Mouse (Mus musculus): ENCODE measurements at regions not wholly inside any gene's neighbourhood (a gene's known extent, or its start where the extent isn't known, plus 50 kb on each side); places are given as distances from the start of the nearest gene placed in this dataset.

GRCm38 (mm10) chr15:62960623-62961022, 884.4 kb downstream of the Gsdmc2 start:
- no peaks in the 10 kb centered on the region for H3K79me2 ChIP-seq (ENCODE audit: control insufficient read depth, insufficient read depth, low read length, poor library complexity)
- TF ChIP-seq ZNF384 (IDR thresholded peaks at IDR 0.05; ENCODE audit: low read depth, low read length) (no peak), GABPA (IDR thresholded peaks at IDR 0.05; ENCODE audit: low read depth, low read length) (no peak), ZC3H11A (IDR thresholded peaks at IDR 0.05; ENCODE audit: low read depth, low read length) (no peak), BHLHE40 (IDR thresholded peaks at IDR 0.05; ENCODE audit: borderline replicate concordance, low read depth, low read length) (no peak), SMC3 (IDR thresholded peaks at IDR 0.05; ENCODE audit: low read depth, low read length) (no peak), CTCF (IDR thresholded peaks at IDR 0.05 in 2 of 3, conservative IDR thresholded peaks at IDR 0.05 in 1 of 3; ENCODE audit: control insufficient read depth in 1 of 3, insufficient read depth in 1 of 3, low read depth in 2 of 3, low read length in 3 of 3, poor library complexity in 1 of 3, severe bottlenecking in 1 of 3) (no peak), RCOR1 (IDR thresholded peaks at IDR 0.05; ENCODE audit: low read depth, low read length) (no peak), MYB (IDR thresholded peaks at IDR 0.05; ENCODE audit: low read depth, low read length) (no peak)
- no peak overlapping the region for H3K9ac ChIP-seq (ENCODE audit: control insufficient read depth, low read depth, low read length, poor library complexity, severe bottlenecking)
- H3K4me1 ChIP-seq (ENCODE audit: control insufficient read depth in 1 of 2, insufficient read depth in 2 of 2, low read length in 2 of 2) = no peaks in the 10 kb centered on the region
- DNase-seq (ENCODE audit: low read depth, low spot score) = no peak
- no peak overlapping the region for H3K4me3 ChIP-seq (ENCODE audit: control insufficient read depth in 1 of 2, insufficient read depth in 1 of 2, low read depth in 2 of 2, low read length in 2 of 2)
- H3K9me3 ChIP-seq (replicated peaks; ENCODE audit: insufficient read depth, low read length) = no peaks in the 10 kb centered on the region
- no peak overlapping the region for H3K27ac ChIP-seq (ENCODE audit: control insufficient read depth, low read depth, low read length)
- H3K27me3 ChIP-seq (ENCODE audit: control insufficient read depth in 1 of 2, insufficient read depth in 2 of 2, low read length in 2 of 2) = no peaks in the 10 kb centered on the region
- no peaks in the 10 kb centered on the region for H3K36me3 ChIP-seq (ENCODE audit: control insufficient read depth in 1 of 2, insufficient read depth in 2 of 2, low read length in 2 of 2)

- Histone ChIP-seq H3K27ac (ENCODE audit: control insufficient read depth, low read depth, low read length) (no peak overlapping the region), H3K9me3 (replicated peaks; ENCODE audit: insufficient read depth, low read length) (no peaks in the 10 kb centered on the region), H3K27me3 (ENCODE audit: control insufficient read depth in 1 of 2, insufficient read depth in 2 of 2, low read length in 2 of 2) (no peaks in the 10 kb centered on the region), H3K4me3 (ENCODE audit: control insufficient read depth in 1 of 2, insufficient read depth in 1 of 2, low read depth in 2 of 2, low read length in 2 of 2) (no peak overlapping the region), H3K9ac (ENCODE audit: control insufficient read depth, low read depth, low read length, poor library complexity, severe bottlenecking) (no peak overlapping the region), H3K36me3 (ENCODE audit: control insufficient read depth in 1 of 2, insufficient read depth in 2 of 2, low read length in 2 of 2) (no peaks in the 10 kb centered on the region), H3K79me2 (ENCODE audit: control insufficient read depth, insufficient read depth, low read length, poor library complexity) (no peaks in the 10 kb centered on the region), H3K4me1 (ENCODE audit: control insufficient read depth in 1 of 2, insufficient read depth in 2 of 2, low read length in 2 of 2) (no peaks in the 10 kb centered on the region)
- TF ChIP-seq JUND (IDR thresholded peaks at IDR 0.05; ENCODE audit: low read depth, low read length) (no peak), TAL1 (IDR thresholded peaks at IDR 0.05; ENCODE audit: low read length) (no peak), HCFC1 (IDR thresholded peaks at IDR 0.05; ENCODE audit: low read depth, low read length) (no peak), TBP (IDR thresholded peaks at IDR 0.05; ENCODE audit: low read depth, low read length) (no peak), BHLHE40 (IDR thresholded peaks at IDR 0.05; ENCODE audit: borderline replicate concordance, low read depth, low read length) (no peak), SMC3 (IDR thresholded peaks at IDR 0.05; ENCODE audit: low read depth, low read length) (no peak)
- DNase-seq (ENCODE audit: low read depth, low spot score) = no peak
Measured at GRCm38 (mm10) chr15:62958506-62959330, 886.3 kb downstream of the Gsdmc2 start.

- H3K27me3 ChIP-seq (ENCODE audit: control insufficient read depth in 1 of 2, insufficient read depth in 2 of 2, low read length in 2 of 2) = no peaks in the 10 kb centered on the region
- H3K9ac ChIP-seq (ENCODE audit: control insufficient read depth, low read depth, low read length, poor library complexity, severe bottlenecking) = no peak overlapping the region
- no peak overlapping the region for H3K27ac ChIP-seq (ENCODE audit: control insufficient read depth, low read depth, low read length)
- no peaks in the 10 kb centered on the region for H3K4me1 ChIP-seq (ENCODE audit: control insufficient read depth in 1 of 2, insufficient read depth in 2 of 2, low read length in 2 of 2)
- no peak for DNase-seq (ENCODE audit: low read depth, low spot score)
- no peaks in the 10 kb centered on the region for H3K36me3 ChIP-seq (ENCODE audit: control insufficient read depth in 1 of 2, insufficient read depth in 2 of 2, low read length in 2 of 2)
- TF ChIP-seq MYC (IDR thresholded peaks at IDR 0.05; ENCODE audit: low read depth, low read length) = no peak
- no peak for TF ChIP-seq KAT2A (conservative IDR thresholded peaks at IDR 0.05; ENCODE audit: low read depth, low read length)
- no peak for TF ChIP-seq CTCF (IDR thresholded peaks at IDR 0.05 in 2 of 3, conservative IDR thresholded peaks at IDR 0.05 in 1 of 3; ENCODE audit: control insufficient read depth in 1 of 3, insufficient read depth in 1 of 3, low read depth in 2 of 3, low read length in 3 of 3, poor library complexity in 1 of 3, severe bottlenecking in 1 of 3)
- TF ChIP-seq CHD2 (IDR thresholded peaks at IDR 0.05; ENCODE audit: low read length) = no peak
- TF ChIP-seq USF2 (IDR thresholded peaks at IDR 0.05; ENCODE audit: borderline replicate concordance in 1 of 2, insufficient read depth in 1 of 2, low read depth in 1 of 2, low read length in 2 of 2) = no peak
- TF ChIP-seq POLR2AphosphoS2 (IDR thresholded peaks at IDR 0.05; ENCODE audit: low read length) = no peak
- TF ChIP-seq SIN3A (IDR thresholded peaks at IDR 0.05; ENCODE audit: low read length) = no peak
- no peak for TF ChIP-seq NRF1 (IDR thresholded peaks at IDR 0.05; ENCODE audit: insufficient read depth, low read depth, low read length, poor library complexity, severe bottlenecking)
- TF ChIP-seq BHLHE40 (IDR thresholded peaks at IDR 0.05; ENCODE audit: borderline replicate concordance, low read depth, low read length) = no peak
- no peak for TF ChIP-seq TCF12 (IDR thresholded peaks at IDR 0.05; ENCODE audit: low read depth, low read length)
- TF ChIP-seq HCFC1 (IDR thresholded peaks at IDR 0.05; ENCODE audit: low read depth, low read length) = no peak
- TF ChIP-seq ETS1 (IDR thresholded peaks at IDR 0.05; ENCODE audit: low read depth, low read length) = no peak
- no peak for TF ChIP-seq TBP (IDR thresholded peaks at IDR 0.05; ENCODE audit: low read depth, low read length)
- TF ChIP-seq ZKSCAN1 (IDR thresholded peaks at IDR 0.05; ENCODE audit: low read depth, low read length) = no peak
- TF ChIP-seq RAD21 (IDR thresholded peaks at IDR 0.05; ENCODE audit: low read depth, low read length) = no peak
- no peak for TF ChIP-seq ZNF384 (IDR thresholded peaks at IDR 0.05; ENCODE audit: low read depth, low read length)
- no peak for TF ChIP-seq MAZ (IDR thresholded peaks at IDR 0.05; ENCODE audit: low read depth, low read length)
- H3K79me2 ChIP-seq (ENCODE audit: control insufficient read depth, insufficient read depth, low read length, poor library complexity) = no peaks in the 10 kb centered on the region
- no peaks in the 10 kb centered on the region for H3K9me3 ChIP-seq (replicated peaks; ENCODE audit: insufficient read depth, low read length)
- no peak overlapping the region for H3K4me3 ChIP-seq (ENCODE audit: control insufficient read depth in 1 of 2, insufficient read depth in 1 of 2, low read depth in 2 of 2, low read length in 2 of 2)
Measured at GRCm38 (mm10) chr15:62954889-62955288, 890.1 kb downstream of the Gsdmc2 start.
